Mouse (Mus musculus) cerebellum, adult 2 months (tissue): Measurements from ENCODE around the gene Nol9. TPM values are rescaled to one million over a fixed set of nuclear protein-coding genes. Genes with fewer than 3 reads are reported as not detected.

Experiments used
- DNase-seq, 2 experiments: peaks; one replicate each; pipeline ENCODE4 v3.0.0; 2021
- H3K27ac ChIP-seq: fragments of 200-500 bp; 2 replicates; pipeline ENCODE4 v1.5.1; 2012; ENCODE audit warnings: low read length, control low read depth, inconsistent platforms; ENCODE audit not compliant: insufficient read depth
- H3K27me3 ChIP-seq: fragments of 200-500 bp; 2 replicates; pipeline ENCODE4 v1.6.1; 2012; ENCODE audit warnings: inconsistent platforms, mild to moderate bottlenecking, low read length, moderate library complexity; ENCODE audit not compliant: control insufficient read depth, insufficient read depth
- H3K4me1 ChIP-seq: fragments of 200-500 bp; 2 replicates; pipeline ENCODE4 v1.6.1; 2011; ENCODE audit warnings: low read length; ENCODE audit not compliant: control insufficient read depth, insufficient read depth
- H3K4me3 ChIP-seq: fragments of 200-500 bp; replicated peaks from 2 replicates; pipeline ENCODE3; 2011; ENCODE audit warnings: mild to moderate bottlenecking, low read depth, low read length, control low read depth; ENCODE audit not compliant: insufficient read depth
- CTCF ChIP-seq: fragments of 200-500 bp; IDR thresholded peaks from 2 replicates; pipeline ENCODE4 v1.5.1; 2011; ENCODE audit warnings: low read depth, mild to moderate bottlenecking, control low read depth, low read length, moderate library complexity, borderline replicate concordance; ENCODE audit not compliant: insufficient read depth
- POLR2A ChIP-seq: fragments of 200-500 bp; IDR thresholded peaks from 2 replicates; pipeline ENCODE4 v1.6.1; 2011; ENCODE audit warnings: low read length, control low read depth, borderline replicate concordance; ENCODE audit not compliant: insufficient read depth
- WGBS: fragments of 180-500 bp; shearing (Covaris S2); methylation state at CpG from one replicate; pipeline ENCODE4 v1.1.7; 2018; 5-methylcytosine and 5-hydroxymethylcytosine counted together
- polyA plus RNA-seq: library from polyadenylated mRNA; depleted of rRNA; stranded (reverse); fragments of >200 nt; gene quantifications from 2 replicates; pipeline ENCODE4 v1.2.3, GENCODE M21; 2012; rRNA removed

The Nol9 gene
- polyA plus RNA-seq, 1 experiment = 16.5 TPM

GRCm38 (mm10) chr4:152101921-152102320 lies 62.8 kb downstream of the Nol9 start:
- no peak for DNase-seq
- no peak overlapping the region for H3K27ac ChIP-seq
- TF ChIP-seq POLR2A = no peak
- no peak for TF ChIP-seq CTCF
- no peaks in the 10 kb centered on the region for H3K27me3 ChIP-seq
- WGBS = 97% methylated on average over 16 of the region's 16 CpGs
- H3K4me3 ChIP-seq = no peak overlapping the region
- peaks cover 7% of the 10 kb centered on the region; the same call in 1 of the 2 replicates for H3K4me1 ChIP-seq

- WGBS = 42% methylated on average over 7 of the region's 7 CpGs
- TF ChIP-seq POLR2A (no peak), CTCF (peak; percentile 84)
- Histone ChIP-seq H3K27me3 (no peaks in the 10 kb centered on the region), H3K4me3 (no peak overlapping the region), H3K27ac (no peak overlapping the region), H3K4me1 (peaks cover 6% of the 10 kb centered on the region; the same call in 1 of the 2 replicates)
- peak; percentile 41 to 69 for DNase-seq
Measured at GRCm38 (mm10) chr4:152103025-152103424, 63.9 kb downstream of the Nol9 start.

GRCm38 (mm10) chr4:152106746-152107145 lies 67.6 kb downstream of the Nol9 start:
- peaks cover 6% of the 10 kb centered on the region for H3K4me1 ChIP-seq
- TF ChIP-seq CTCF (no peak), POLR2A (no peak)
- no peaks in the 10 kb centered on the region for H3K27me3 ChIP-seq
- WGBS = 79% methylated on average over 9 of the region's 9 CpGs
- DNase-seq = no peak
- no peak overlapping the region for H3K4me3 ChIP-seq
- H3K27ac ChIP-seq = no peak overlapping the region

DNA sequence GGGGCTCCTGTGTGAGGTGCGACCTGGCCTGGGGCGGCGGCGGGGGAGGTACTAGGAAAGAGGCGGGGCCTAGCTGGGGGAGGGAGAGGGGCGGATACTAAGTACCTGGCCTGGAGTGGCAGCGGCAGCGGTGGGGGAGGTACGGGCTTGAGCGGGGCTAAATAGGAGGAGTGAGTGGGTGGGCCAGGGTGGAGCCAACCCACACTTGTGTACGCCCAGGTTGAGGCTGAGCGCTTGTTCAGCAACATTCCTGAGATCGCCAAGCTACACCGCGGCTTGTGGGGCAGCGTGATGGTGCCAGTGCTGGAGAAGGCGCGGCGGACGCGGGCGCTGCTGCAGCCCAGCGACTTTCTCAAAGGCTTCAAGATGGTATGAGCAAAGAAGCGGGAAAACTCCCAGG lies 68.4 kb downstream of the Nol9 start:
- DNase-seq = no peak
- TF ChIP-seq CTCF = no peak
- no peak for TF ChIP-seq POLR2A
- peaks cover 6% of the 10 kb centered on the region for H3K4me1 ChIP-seq
- 16% methylated on average over 24 of the region's 24 CpGs for WGBS
- H3K4me3 ChIP-seq = peak overlapping the region; percentile 43
- no peak overlapping the region for H3K27ac ChIP-seq
- H3K27me3 ChIP-seq = no peaks in the 10 kb centered on the region

- H3K4me1 ChIP-seq = peaks cover 6% of the 10 kb centered on the region
- 4% methylated on average over 30 of the region's 30 CpGs for WGBS
- no peaks in the 10 kb centered on the region for H3K27me3 ChIP-seq
- DNase-seq = peak; percentile 26 to 43
- TF ChIP-seq CTCF = no peak
- TF ChIP-seq POLR2A = no peak
- peak overlapping the region; percentile 43 for H3K4me3 ChIP-seq
- H3K27ac ChIP-seq = no peak overlapping the region
Measured at GRCm38 (mm10) chr4:152107971-152108509, 68.9 kb downstream of the Nol9 start.

GRCm38 (mm10) chr4:152108673-152109072 lies 69.6 kb downstream of the Nol9 start:
- Histone ChIP-seq H3K27me3 (no peaks in the 10 kb centered on the region), H3K27ac (no peak overlapping the region), H3K4me3 (no peak overlapping the region), H3K4me1 (peaks cover 6% of the 10 kb centered on the region)
- TF ChIP-seq CTCF = no peak
- no peak for TF ChIP-seq POLR2A
- WGBS = 88% methylated on average over 5 of the region's 5 CpGs
- DNase-seq = no peak

- WGBS = 89% methylated on average over 3 of the region's 3 CpGs
- Histone ChIP-seq H3K27me3 (no peaks in the 10 kb centered on the region), H3K4me1 (peaks cover 6% of the 10 kb centered on the region), H3K27ac (no peak overlapping the region), H3K4me3 (no peak overlapping the region)
- DNase-seq = no peak
- TF ChIP-seq POLR2A = no peak
- no peak for TF ChIP-seq CTCF
Measured at GRCm38 (mm10) chr4:152109509-152109908, 70.4 kb downstream of the Nol9 start.

- TF ChIP-seq CTCF (no peak), POLR2A (no peak)
- no peak overlapping the region for H3K27ac ChIP-seq
- H3K4me1 ChIP-seq = peaks cover 6% of the 10 kb centered on the region
- 0 out of 2 replicates have a peak, but pooled peaks cover 2% of the 10 kb centered on the region for H3K27me3 ChIP-seq
- H3K4me3 ChIP-seq = no peak overlapping the region
- no peak for DNase-seq
- 86% methylated on average over 4 of the region's 4 CpGs for WGBS
Measured at GRCm38 (mm10) chr4:152110689-152111088, 71.6 kb downstream of the Nol9 start.

Other genes with a start within 250 kb of the Nol9 start
- 155 and 168 TPM in 2 replicates for gene Camta1, start 177.4 kb upstream of the Nol9 start, polyA plus RNA-seq
- 73.2 and 77.0 TPM in 2 replicates for gene Dnajc11, start 105.6 kb upstream of the Nol9 start, polyA plus RNA-seq
- gene Thap3, start 50.3 kb upstream of the Nol9 start, polyA plus RNA-seq = 42.7 and 43.3 TPM in 2 replicates
- 7.3 and 8.3 TPM in 2 replicates for gene Phf13, start 43.1 kb upstream of the Nol9 start, polyA plus RNA-seq
- gene Klhl21, start 30.5 kb upstream of the Nol9 start, polyA plus RNA-seq = 14.5 and 14.7 TPM in 2 replicates
- gene Zbtb48, start 11.7 kb upstream of the Nol9 start, polyA plus RNA-seq = 20.1 and 24.3 TPM in 2 replicates
- gene Tas1r1, start 753 bp upstream of the Nol9 start, polyA plus RNA-seq = 0.10 and 0.27 TPM in 2 replicates
- gene Plekhg5, start 33.2 kb downstream of the Nol9 start, polyA plus RNA-seq = 11.1 and 11.8 TPM in 2 replicates
- 1.2 and 1.4 TPM in 2 replicates for gene Tnfrsf25, start 76.6 kb downstream of the Nol9 start, polyA plus RNA-seq
- gene Espn, start 113.0 kb downstream of the Nol9 start, polyA plus RNA-seq = 7.1 and 8.3 TPM in 2 replicates
- gene Hes2, start 119.5 kb downstream of the Nol9 start, polyA plus RNA-seq = not detected in 2 replicates
- 508 and 523 TPM in 2 replicates for gene Acot7, start 138.8 kb downstream of the Nol9 start, polyA plus RNA-seq
- 29.9 and 31.4 TPM in 2 replicates for gene Gpr153, start 234.9 kb downstream of the Nol9 start, polyA plus RNA-seq